In the genomic region with DNA sequence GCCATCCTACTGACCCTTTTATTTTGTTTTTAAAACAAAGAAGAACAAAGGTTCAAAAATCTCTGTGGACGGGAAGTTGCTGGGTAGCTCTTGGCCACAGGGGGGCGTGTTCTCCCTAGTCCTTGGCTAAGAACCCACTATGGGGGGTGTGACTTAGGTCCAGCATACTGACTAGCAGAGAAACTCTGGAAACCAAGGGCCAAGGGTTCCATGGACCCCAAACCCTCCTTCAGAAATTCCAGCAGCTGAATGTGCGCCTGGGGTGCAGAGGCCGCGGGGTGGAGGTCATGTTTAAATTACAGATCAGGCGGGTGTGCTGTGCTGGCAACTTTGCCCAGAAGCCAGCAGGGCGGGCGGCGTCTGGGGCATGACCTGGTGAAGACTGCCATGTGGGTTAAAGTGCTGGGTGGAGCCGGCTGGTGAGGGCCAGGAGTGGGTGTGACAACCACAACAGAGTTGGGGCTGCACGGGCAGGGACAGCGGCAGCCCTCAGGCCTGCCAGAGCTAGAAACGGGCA, we compare ENCODE assay signal across 8 mouse cellular contexts. TPM values are rescaled to one million over a fixed set of nuclear protein-coding genes. Genes with fewer than 3 reads are reported as not detected.
DNase-seq lines count a peak whose midpoint lies in the region; ATAC-seq lines count a peak whose summit lies in the region.

No protein-coding gene starts in this region.

- 0 out of 2 replicates have a peak overlapping the region, but pooled peaks have one; percentile 6 for H3K9ac ChIP-seq in forebrain, embryonic 11.5 days (ENCODE audit: low read length)
- H3K9ac ChIP-seq in forebrain, embryonic 16.5 days (replicated peaks; ENCODE audit: low read depth, low read length), result no peak overlapping the region

- no peaks in the 10 kb centered on the region for H3K4me1 ChIP-seq in forebrain, embryonic 11.5 days (replicated peaks; ENCODE audit: control insufficient read depth, insufficient read depth, low read length)
- 0 out of 2 replicates have a peak, but pooled peaks cover 4% of the 10 kb centered on the region for H3K4me1 ChIP-seq in forebrain, embryonic 16.5 days (replicated peaks; ENCODE audit: control insufficient read depth, insufficient read depth, low read length)

- 50% methylated on average over 13 of the region's 13 CpGs for WGBS in forebrain, embryonic 11.5 days
- 47% methylated on average over 13 of the region's 13 CpGs for WGBS in forebrain, embryonic 16.5 days

- DNase-seq in forebrain, embryonic 11.5 days (ENCODE audit: low spot score), result peak; percentile 74
- peak; percentile 47 for DNase-seq in 3T3-L1 (ENCODE audit: low read depth, low spot score)
- peak; percentile 39 for DNase-seq in adipocyte (ENCODE audit: low spot score)
- DNase-seq in kidney, postnatal 36 days, result peak; percentile 83 to 86
- peak; percentile 13 to 54 for DNase-seq in thymus, postnatal 10 days (ENCODE audit: low spot score in 2 of 2)

- no peaks in the 10 kb centered on the region for H3K36me3 ChIP-seq in forebrain, embryonic 11.5 days (ENCODE audit: control insufficient read depth, insufficient read depth, low read length)
- H3K36me3 ChIP-seq in forebrain, embryonic 16.5 days (ENCODE audit: control insufficient read depth, insufficient read depth), result no peaks in the 10 kb centered on the region

- ATAC-seq in forebrain, embryonic 11.5 days (replicated peaks; ENCODE audit: low FRiP score), result no peak
- no peak for ATAC-seq in forebrain, embryonic 16.5 days
- peak; percentile 97 for ATAC-seq in erythroblast, adult 5-6 weeks (replicated peaks; ENCODE audit: low FRiP score, poor library complexity, severe bottlenecking)
- peak; percentile 78 for ATAC-seq in megakaryocyte progenitor cell, adult 5-6 weeks (replicated peaks; ENCODE audit: poor library complexity)

- H3K27ac ChIP-seq in forebrain, embryonic 11.5 days (ENCODE audit: low read depth, low read length), result no peak overlapping the region
- no peak overlapping the region for H3K27ac ChIP-seq in forebrain, embryonic 16.5 days (ENCODE audit: low read length)

- H3K4me2 ChIP-seq in forebrain, embryonic 11.5 days (ENCODE audit: low read depth, low read length, severe bottlenecking), result no peak overlapping the region
- H3K4me2 ChIP-seq in forebrain, embryonic 16.5 days (ENCODE audit: low read length), result no peak overlapping the region

- H3K27me3 ChIP-seq in forebrain, embryonic 11.5 days (ENCODE audit: control insufficient read depth, insufficient read depth, low read length), result no peaks in the 10 kb centered on the region
- H3K27me3 ChIP-seq in forebrain, embryonic 16.5 days (replicated peaks; ENCODE audit: control insufficient read depth, insufficient read depth, low read length), result no peaks in the 10 kb centered on the region

- H3K4me3 ChIP-seq in forebrain, embryonic 11.5 days (ENCODE audit: low read depth, low read length), result no peak overlapping the region
- H3K4me3 ChIP-seq in forebrain, embryonic 16.5 days (replicated peaks; ENCODE audit: low read length), result no peak overlapping the region

- H3K9me3 ChIP-seq in forebrain, embryonic 11.5 days (ENCODE audit: control insufficient read depth, low read length), result no peaks in the 10 kb centered on the region
- no peaks in the 10 kb centered on the region for H3K9me3 ChIP-seq in forebrain, embryonic 16.5 days (ENCODE audit: control insufficient read depth, low read length)

RNA-seq across cellular contexts. Expression of gene Sema4b, which starts 29.9 kb away (rescaled TPM):
- 15.7 and 17.3 TPM in 2 replicates for polyA plus RNA-seq in forebrain, embryonic 11.5 days (2014; fragmentation: Nextera tagmentation; extraction: Ambion mirVana)
- polyA plus RNA-seq in forebrain, embryonic 16.5 days (2015; fragmentation: Nextera tagmentation; extraction: Ambion mirVana), result 20.6 and 26.6 TPM in 2 replicates
- total RNA-seq in erythroblast, adult 5-6 weeks (2015; ENCODE audit: low replicate concordance), result 19.9 and 22.1 TPM in 2 replicates
- 33.7 and 49.8 TPM in 2 replicates for total RNA-seq in erythroblast, adult 5-6 weeks (2017; ENCODE audit: low replicate concordance)
- total RNA-seq in megakaryocyte progenitor cell, adult 5-6 weeks (2015), result 6.6 and 7.7 TPM in 2 replicates
- 5.3 and 8.1 TPM in 2 replicates for total RNA-seq in megakaryocyte progenitor cell, adult 5-6 weeks (2017)

RNA-seq across cellular contexts. Expression of gene Idh2, which starts 41.6 kb away (rescaled TPM):
- 403 and 425 TPM in 2 replicates for polyA plus RNA-seq in forebrain, embryonic 11.5 days (2014; fragmentation: Nextera tagmentation; extraction: Ambion mirVana)
- polyA plus RNA-seq in forebrain, embryonic 16.5 days (2015; fragmentation: Nextera tagmentation; extraction: Ambion mirVana), result 286 and 298 TPM in 2 replicates
- 20.3 and 31.3 TPM in 2 replicates for total RNA-seq in erythroblast, adult 5-6 weeks (2015; ENCODE audit: low replicate concordance)
- 17.6 and 24.5 TPM in 2 replicates for total RNA-seq in erythroblast, adult 5-6 weeks (2017; ENCODE audit: low replicate concordance)
- total RNA-seq in megakaryocyte progenitor cell, adult 5-6 weeks (2015), result 267 and 274 TPM in 2 replicates
- total RNA-seq in megakaryocyte progenitor cell, adult 5-6 weeks (2017), result 276 and 284 TPM in 2 replicates

Comparison
In these comparisons a context has a peak if more than half of its experiments do, and no peak if none do; other contexts are left out.
1. ATAC-seq: peak in erythroblast, adult 5-6 weeks (single experiment) and megakaryocyte progenitor cell, adult 5-6 weeks (single experiment); none in forebrain, embryonic 11.5 days (single experiment) and forebrain, embryonic 16.5 days (single experiment).
2. DNase-seq: peak in every context shown above with its lines; median percentile 84 in kidney, postnatal 36 days; 74 in forebrain, embryonic 11.5 days; 47 in 3T3-L1; 39 in adipocyte; 34 in thymus, postnatal 10 days.
3. RNA of gene Idh2, which starts 41.6 kb away (total RNA-seq): 267 to 284 TPM in megakaryocyte progenitor cell, adult 5-6 weeks; 17.6 to 31.3 TPM in erythroblast, adult 5-6 weeks; every median in the first group is over 4 times any median in the second.